Mouse (Mus musculus): ENCODE measurements around the gene Mxra8. TPM values are rescaled to one million over a fixed set of nuclear protein-coding genes. Genes with fewer than 3 reads are reported as not detected.

Gene Mxra8
- total RNA-seq, 1 experiment = 14.4 TPM

GRCm38 (mm10) chr4:155851368-155851767, 11.9 kb downstream of the Mxra8 start:
- peaks cover 14% of the 10 kb centered on the region; the same call in 1 of the 2 replicates for H3K36me3 ChIP-seq (ENCODE audit: control insufficient read depth, insufficient read depth, low read length, poor library complexity, severe bottlenecking)
- TF ChIP-seq MAFK (IDR thresholded peaks at IDR 0.05; ENCODE audit: insufficient read depth, low read depth, low read length) (no peak), HCFC1 (IDR thresholded peaks at IDR 0.05; ENCODE audit: borderline replicate concordance, insufficient read depth, low read length) (no peak), CHD2 (IDR thresholded peaks at IDR 0.05; ENCODE audit: low read depth, low read length) (no peak), ZC3H11A (IDR thresholded peaks at IDR 0.05; ENCODE audit: borderline replicate concordance, low read depth, low read length) (no peak), ZNF384 (IDR thresholded peaks at IDR 0.05; ENCODE audit: low read depth, low read length) (no peak)
- H3K27ac ChIP-seq (ENCODE audit: insufficient read depth, low read depth, low read length, poor library complexity, severe bottlenecking) = no peak overlapping the region
- in situ Hi-C loops (cut with MboI; ENCODE audit: low sequenced_read_pairs in 2 of 2, unreplicated experiment in 2 of 2) = no loop called here
- H3K4me1 ChIP-seq (ENCODE audit: control insufficient read depth in 2 of 2, insufficient read depth in 2 of 2, low read length in 2 of 2, poor library complexity in 1 of 2) = peaks cover 5 to 9% of the 10 kb centered on the region in 2 experiments; a peak in 3 of 4 replicates
- H3K9ac ChIP-seq (ENCODE audit: insufficient read depth, low read depth, low read length, poor library complexity, severe bottlenecking) = no peak overlapping the region
- H3K4me3 ChIP-seq (ENCODE audit: insufficient read depth in 1 of 2, low read depth in 1 of 2, low read length in 2 of 2, poor library complexity in 1 of 2, severe bottlenecking in 1 of 2) = no peak overlapping the region
- no peak for DNase-seq (ENCODE audit: low read depth, low spot score)
- H3K9me3 ChIP-seq (ENCODE audit: control insufficient read depth, insufficient read depth, low read depth, low read length) = no peaks in the 10 kb centered on the region

- Histone ChIP-seq H3K4me1 (ENCODE audit: control insufficient read depth in 2 of 2, insufficient read depth in 2 of 2, low read length in 2 of 2, poor library complexity in 1 of 2) (peaks cover 5 to 6% of the 10 kb centered on the region in 2 experiments; a peak in 2 of 4 replicates), H3K9me3 (ENCODE audit: control insufficient read depth, insufficient read depth, low read depth, low read length) (no peaks in the 10 kb centered on the region), H3K9ac (ENCODE audit: insufficient read depth, low read depth, low read length, poor library complexity, severe bottlenecking) (no peak overlapping the region), H3K4me3 (ENCODE audit: insufficient read depth in 1 of 2, low read depth in 1 of 2, low read length in 2 of 2, poor library complexity in 1 of 2, severe bottlenecking in 1 of 2) (no peak overlapping the region), H3K36me3 (ENCODE audit: control insufficient read depth, insufficient read depth, low read length, poor library complexity, severe bottlenecking) (peaks cover 19% of the 10 kb centered on the region; the same call in 1 of the 2 replicates), H3K27ac (ENCODE audit: insufficient read depth, low read depth, low read length, poor library complexity, severe bottlenecking) (no peak overlapping the region)
- no peak for DNase-seq (ENCODE audit: low read depth, low spot score)
- in situ Hi-C loops (cut with MboI; ENCODE audit: low sequenced_read_pairs in 2 of 2, unreplicated experiment in 2 of 2) = no loop called here
- no peak for TF ChIP-seq ZC3H11A (IDR thresholded peaks at IDR 0.05; ENCODE audit: borderline replicate concordance, low read depth, low read length)
- TF ChIP-seq HCFC1 (IDR thresholded peaks at IDR 0.05; ENCODE audit: borderline replicate concordance, insufficient read depth, low read length) = no peak
- TF ChIP-seq CHD2 (IDR thresholded peaks at IDR 0.05; ENCODE audit: low read depth, low read length) = no peak
- TF ChIP-seq ZNF384 (IDR thresholded peaks at IDR 0.05; ENCODE audit: low read depth, low read length) = no peak
- no peak for TF ChIP-seq MAFK (IDR thresholded peaks at IDR 0.05; ENCODE audit: insufficient read depth, low read depth, low read length)
Measured at GRCm38 (mm10) chr4:155851951-155852411, 12.5 kb downstream of the Mxra8 start.

- Histone ChIP-seq H3K4me3 (ENCODE audit: insufficient read depth in 1 of 2, low read depth in 1 of 2, low read length in 2 of 2, poor library complexity in 1 of 2, severe bottlenecking in 1 of 2) (no peak overlapping the region), H3K27ac (ENCODE audit: insufficient read depth, low read depth, low read length, poor library complexity, severe bottlenecking) (no peak overlapping the region), H3K9me3 (ENCODE audit: control insufficient read depth, insufficient read depth, low read depth, low read length) (no peaks in the 10 kb centered on the region), H3K36me3 (ENCODE audit: control insufficient read depth, insufficient read depth, low read length, poor library complexity, severe bottlenecking) (peaks cover 21% of the 10 kb centered on the region; the same call in 1 of the 2 replicates), H3K4me1 (ENCODE audit: control insufficient read depth in 2 of 2, insufficient read depth in 2 of 2, low read length in 2 of 2, poor library complexity in 1 of 2) (peaks cover 3% of the 10 kb centered on the region in 2 experiments; a peak in 2 of 4 replicates), H3K9ac (ENCODE audit: insufficient read depth, low read depth, low read length, poor library complexity, severe bottlenecking) (no peak overlapping the region)
- no peak for DNase-seq (ENCODE audit: low read depth, low spot score)
- no peak for TF ChIP-seq CHD2 (IDR thresholded peaks at IDR 0.05; ENCODE audit: low read depth, low read length)
- no peak for TF ChIP-seq HCFC1 (IDR thresholded peaks at IDR 0.05; ENCODE audit: borderline replicate concordance, insufficient read depth, low read length)
- TF ChIP-seq ZNF384 (IDR thresholded peaks at IDR 0.05; ENCODE audit: low read depth, low read length) = no peak
- TF ChIP-seq MAFK (IDR thresholded peaks at IDR 0.05; ENCODE audit: insufficient read depth, low read depth, low read length) = no peak
- no peak for TF ChIP-seq ZC3H11A (IDR thresholded peaks at IDR 0.05; ENCODE audit: borderline replicate concordance, low read depth, low read length)
- in situ Hi-C loops (cut with MboI; ENCODE audit: low sequenced_read_pairs in 2 of 2, unreplicated experiment in 2 of 2) = no loop called here
Measured at GRCm38 (mm10) chr4:155853421-155853820, 13.9 kb downstream of the Mxra8 start.

- no peak for TF ChIP-seq CHD2 (IDR thresholded peaks at IDR 0.05; ENCODE audit: low read depth, low read length)
- no peak for TF ChIP-seq ZC3H11A (IDR thresholded peaks at IDR 0.05; ENCODE audit: borderline replicate concordance, low read depth, low read length)
- no peak for TF ChIP-seq HCFC1 (IDR thresholded peaks at IDR 0.05; ENCODE audit: borderline replicate concordance, insufficient read depth, low read length)
- no peak for TF ChIP-seq MAFK (IDR thresholded peaks at IDR 0.05; ENCODE audit: insufficient read depth, low read depth, low read length)
- TF ChIP-seq ZNF384 (IDR thresholded peaks at IDR 0.05; ENCODE audit: low read depth, low read length) = no peak
Measured at GRCm38 (mm10) chr4:155854991-155855390, 15.5 kb downstream of the Mxra8 start.

More at GRCm38 (mm10) chr4:155854991-155855390, 15.5 kb downstream of the Mxra8 start:
- no peaks in the 10 kb centered on the region for H3K9me3 ChIP-seq (ENCODE audit: control insufficient read depth, insufficient read depth, low read depth, low read length)
- H3K36me3 ChIP-seq (ENCODE audit: control insufficient read depth, insufficient read depth, low read length, poor library complexity, severe bottlenecking) = peaks cover 28% of the 10 kb centered on the region; the same call in 1 of the 2 replicates
- no peak overlapping the region for H3K9ac ChIP-seq (ENCODE audit: insufficient read depth, low read depth, low read length, poor library complexity, severe bottlenecking)
- in situ Hi-C loops (cut with MboI; ENCODE audit: low sequenced_read_pairs in 2 of 2, unreplicated experiment in 2 of 2) = no loop called here
- H3K4me1 ChIP-seq (ENCODE audit: control insufficient read depth in 2 of 2, insufficient read depth in 2 of 2, low read length in 2 of 2, poor library complexity in 1 of 2) = no peaks in the 10 kb centered on the region; a peak in 1 of 4 replicates
- no peak overlapping the region for H3K27ac ChIP-seq (ENCODE audit: insufficient read depth, low read depth, low read length, poor library complexity, severe bottlenecking)
- H3K4me3 ChIP-seq (ENCODE audit: insufficient read depth in 1 of 2, low read depth in 1 of 2, low read length in 2 of 2, poor library complexity in 1 of 2, severe bottlenecking in 1 of 2) = no peak overlapping the region
- no peak for DNase-seq (ENCODE audit: low read depth, low spot score)
